Mouse (Mus musculus) testis, postnatal 10 days (tissue): ENCODE data around the gene Gm9376.

Source experiments
- DNase-seq: peaks from one replicate; pipeline ENCODE4 v3.0.0; 2021; ENCODE audit warnings: low spot score

The Gm9376 gene

GRCm38 (mm10) chr14:118266660-118267059 lies at the start of gene Gm9376:
Gm9376 (plus strand) TSS chr14:118266960.
- no peak for DNase-seq

- no peak for DNase-seq
Observed at GRCm38 (mm10) chr14:118220885-118221284, 45.9 kb upstream of the Gm9376 start.

- no peak for DNase-seq
Observed at GRCm38 (mm10) chr14:118225061-118225743, 41.6 kb upstream of the Gm9376 start.

- no peak for DNase-seq
Observed at GRCm38 (mm10) chr14:118225911-118226310, 40.8 kb upstream of the Gm9376 start.

- DNase-seq, result no peak
Observed at GRCm38 (mm10) chr14:118226471-118227155, 40.1 kb upstream of the Gm9376 start.

- no peak for DNase-seq
Observed at GRCm38 (mm10) chr14:118232381-118232970, 34.3 kb upstream of the Gm9376 start.

- DNase-seq, result no peak
Observed at GRCm38 (mm10) chr14:118233786-118234540, 32.8 kb upstream of the Gm9376 start.

- peak; percentile 45 for DNase-seq
Observed at GRCm38 (mm10) chr14:118234541-118235210, 32.1 kb upstream of the Gm9376 start.

GRCm38 (mm10) chr14:118235361-118235972 lies 31.3 kb upstream of the Gm9376 start:
- peak; percentile 45 for DNase-seq

GRCm38 (mm10) chr14:118235973-118236885 lies 30.5 kb upstream of the Gm9376 start:
- DNase-seq, result peak; percentile 46

- DNase-seq, result no peak
Observed at GRCm38 (mm10) chr14:118236886-118237289, 29.9 kb upstream of the Gm9376 start, which contains the start of gene Sox21. Sox21 (minus strand) TSS chr14:118237030.

- no peak for DNase-seq
Observed at GRCm38 (mm10) chr14:118237786-118238185, 29.0 kb upstream of the Gm9376 start.

GRCm38 (mm10) chr14:118239351-118239750 lies 27.4 kb upstream of the Gm9376 start:
- DNase-seq, result no peak

- no peak for DNase-seq
Observed at GRCm38 (mm10) chr14:118241416-118241815, 25.3 kb upstream of the Gm9376 start.

- no peak for DNase-seq
Observed at GRCm38 (mm10) chr14:118253381-118253780, 13.4 kb upstream of the Gm9376 start.

- no peak for DNase-seq
Observed at GRCm38 (mm10) chr14:118268849-118269248, 2.1 kb downstream of the Gm9376 start.

GRCm38 (mm10) chr14:118272594-118273555 lies 6.1 kb downstream of the Gm9376 start:
- no peak for DNase-seq

GRCm38 (mm10) chr14:118277704-118278498 lies 11.1 kb downstream of the Gm9376 start:
- DNase-seq, result no peak
